Mouse (Mus musculus): ENCODE data around the gene Hfm1. TPM values are rescaled to one million over a fixed set of nuclear protein-coding genes. Genes with fewer than 3 reads are reported as not detected.

The Hfm1 gene
- polyA plus RNA-seq, 1 experiment from 2014 or later = 3.8 TPM

GRCm38 (mm10) chr5:106956467-106956866 lies 30.3 kb upstream of the Hfm1 start:
- ATAC-seq (ENCODE audit: insufficient read depth, low FRiP score, low TSS enrichment) (no peak), DNase-seq (ENCODE audit: low spot score) (no peak)
- WGBS = 80% methylated on average over 3 of the region's 3 CpGs
- H3K4me2 ChIP-seq (ENCODE audit: low read depth) = no peak overlapping the region
- H3K36me3 ChIP-seq (ENCODE audit: control insufficient read depth, insufficient read depth, low read length) = no peaks in the 10 kb centered on the region
- H3K9me3 ChIP-seq (ENCODE audit: control insufficient read depth, low read length) = no peaks in the 10 kb centered on the region
- H3K4me3 ChIP-seq (ENCODE audit: low read depth, low read length) = no peak overlapping the region
- H3K4me1 ChIP-seq (ENCODE audit: control insufficient read depth, insufficient read depth, low read length) = no peaks in the 10 kb centered on the region
- H3K27ac ChIP-seq (ENCODE audit: low read depth, low read length) = no peak overlapping the region
- H3K27me3 ChIP-seq (ENCODE audit: control insufficient read depth, insufficient read depth, low read length) = no peaks in the 10 kb centered on the region
- H3K9ac ChIP-seq (ENCODE audit: low read length) = no peak overlapping the region

- DNase-seq (ENCODE audit: low spot score) = no peak
These were observed 22.6 kb upstream of the Hfm1 start for GRCm38 (mm10) chr5:106948683-106949082.

GRCm38 (mm10) chr5:106946342-106946741 lies 20.2 kb upstream of the Hfm1 start:
- Histone ChIP-seq H3K27ac (ENCODE audit: low read depth, low read length) (no peak overlapping the region), H3K9me3 (ENCODE audit: control insufficient read depth, low read length) (no peaks in the 10 kb centered on the region), H3K4me3 (ENCODE audit: low read depth, low read length) (no peak overlapping the region), H3K4me1 (ENCODE audit: control insufficient read depth, insufficient read depth, low read length) (no peaks in the 10 kb centered on the region), H3K27me3 (ENCODE audit: control insufficient read depth, insufficient read depth, low read length) (no peaks in the 10 kb centered on the region), H3K36me3 (ENCODE audit: control insufficient read depth, insufficient read depth, low read length) (no peaks in the 10 kb centered on the region), H3K4me2 (ENCODE audit: low read depth) (no peak overlapping the region), H3K9ac (ENCODE audit: low read length) (no peak overlapping the region)
- no peak for ATAC-seq (ENCODE audit: insufficient read depth, low FRiP score, low TSS enrichment)
- DNase-seq (ENCODE audit: low spot score) = no peak
- WGBS = 80% methylated on average over 4 of the region's 4 CpGs

More at GRCm38 (mm10) chr5:106948683-106949082, 22.6 kb upstream of the Hfm1 start:
- Histone ChIP-seq H3K27me3 (ENCODE audit: control insufficient read depth, insufficient read depth, low read length) (no peaks in the 10 kb centered on the region), H3K4me1 (ENCODE audit: control insufficient read depth, insufficient read depth, low read length) (no peaks in the 10 kb centered on the region), H3K4me3 (ENCODE audit: low read depth, low read length) (no peak overlapping the region), H3K4me2 (ENCODE audit: low read depth) (no peak overlapping the region), H3K9ac (ENCODE audit: low read length) (no peak overlapping the region), H3K36me3 (ENCODE audit: control insufficient read depth, insufficient read depth, low read length) (no peaks in the 10 kb centered on the region), H3K9me3 (ENCODE audit: control insufficient read depth, low read length) (no peaks in the 10 kb centered on the region), H3K27ac (ENCODE audit: low read depth, low read length) (no peak overlapping the region)
- no peak for ATAC-seq (ENCODE audit: insufficient read depth, low FRiP score, low TSS enrichment)
- WGBS = 83% methylated on average over 6 of the region's 6 CpGs

GRCm38 (mm10) chr5:106927996-106928395 lies 1.9 kb upstream of the Hfm1 start:
- H3K4me3 ChIP-seq (ENCODE audit: low read depth, low read length) = no peak overlapping the region
- no peak overlapping the region for H3K4me2 ChIP-seq (ENCODE audit: low read depth)
- no peaks in the 10 kb centered on the region for H3K36me3 ChIP-seq (ENCODE audit: control insufficient read depth, insufficient read depth, low read length)
- no peaks in the 10 kb centered on the region for H3K9me3 ChIP-seq (ENCODE audit: control insufficient read depth, low read length)
- DNase-seq (ENCODE audit: low spot score) (no peak), ATAC-seq (ENCODE audit: insufficient read depth, low FRiP score, low TSS enrichment) (no peak)
- WGBS = 75% methylated on average over 4 of the region's 4 CpGs
- no peak overlapping the region for H3K27ac ChIP-seq (ENCODE audit: low read depth, low read length)
- H3K27me3 ChIP-seq (ENCODE audit: control insufficient read depth, insufficient read depth, low read length) = no peaks in the 10 kb centered on the region
- H3K4me1 ChIP-seq (ENCODE audit: control insufficient read depth, insufficient read depth, low read length) = no peaks in the 10 kb centered on the region
- H3K9ac ChIP-seq (ENCODE audit: low read length) = no peak overlapping the region

GRCm38 (mm10) chr5:106926369-106926686 lies 207 bp upstream of the Hfm1 start:
- Histone ChIP-seq H3K27ac (ENCODE audit: low read depth, low read length) (peak overlapping the region; percentile 70), H3K4me3 (ENCODE audit: low read depth, low read length) (peak overlapping the region; percentile 61), H3K4me2 (ENCODE audit: low read depth) (peak overlapping the region; percentile 74), H3K36me3 (ENCODE audit: control insufficient read depth, insufficient read depth, low read length) (no peaks in the 10 kb centered on the region), H3K9me3 (ENCODE audit: control insufficient read depth, low read length) (no peaks in the 10 kb centered on the region), H3K4me1 (ENCODE audit: control insufficient read depth, insufficient read depth, low read length) (no peaks in the 10 kb centered on the region), H3K9ac (ENCODE audit: low read length) (peak overlapping the region; percentile 82), H3K27me3 (ENCODE audit: control insufficient read depth, insufficient read depth, low read length) (no peaks in the 10 kb centered on the region)
- ATAC-seq (ENCODE audit: insufficient read depth, low FRiP score, low TSS enrichment) (no peak; the same call in 1 of the 2 replicates), DNase-seq (ENCODE audit: low spot score) (no peak)
- WGBS = 26% methylated on average over 4 of the region's 4 CpGs

- Histone ChIP-seq H3K4me1 (ENCODE audit: control insufficient read depth, insufficient read depth, low read length) (no peaks in the 10 kb centered on the region), H3K27ac (ENCODE audit: low read depth, low read length) (no peak overlapping the region), H3K4me2 (ENCODE audit: low read depth) (no peak overlapping the region), H3K4me3 (ENCODE audit: low read depth, low read length) (no peak overlapping the region), H3K27me3 (ENCODE audit: control insufficient read depth, insufficient read depth, low read length) (no peaks in the 10 kb centered on the region), H3K9me3 (ENCODE audit: control insufficient read depth, low read length) (no peaks in the 10 kb centered on the region), H3K36me3 (ENCODE audit: control insufficient read depth, insufficient read depth, low read length) (no peaks in the 10 kb centered on the region), H3K9ac (ENCODE audit: low read length) (no peak overlapping the region)
- ATAC-seq (ENCODE audit: insufficient read depth, low FRiP score, low TSS enrichment) (no peak), DNase-seq (ENCODE audit: low spot score) (no peak)
These were observed 6.8 kb downstream of the Hfm1 start for GRCm38 (mm10) chr5:106919315-106919714.

- Histone ChIP-seq H3K4me2 (ENCODE audit: low read depth) (no peak overlapping the region), H3K9me3 (ENCODE audit: control insufficient read depth, low read length) (no peaks in the 10 kb centered on the region), H3K4me3 (ENCODE audit: low read depth, low read length) (no peak overlapping the region), H3K4me1 (ENCODE audit: control insufficient read depth, insufficient read depth, low read length) (no peaks in the 10 kb centered on the region), H3K27ac (ENCODE audit: low read depth, low read length) (no peak overlapping the region), H3K9ac (ENCODE audit: low read length) (no peak overlapping the region), H3K36me3 (ENCODE audit: control insufficient read depth, insufficient read depth, low read length) (no peaks in the 10 kb centered on the region), H3K27me3 (ENCODE audit: control insufficient read depth, insufficient read depth, low read length) (no peaks in the 10 kb centered on the region)
- DNase-seq (ENCODE audit: low spot score) (no peak), ATAC-seq (ENCODE audit: insufficient read depth, low FRiP score, low TSS enrichment) (no peak)
- 82% methylated on average over 2 of the region's 2 CpGs for WGBS
These were observed 29.2 kb downstream of the Hfm1 start for GRCm38 (mm10) chr5:106896879-106897278.

GRCm38 (mm10) chr5:106891773-106892172 lies 34.3 kb downstream of the Hfm1 start:
- H3K9ac ChIP-seq (ENCODE audit: low read length) = no peak overlapping the region
- no peak for DNase-seq (ENCODE audit: low spot score)
- 22% methylated on average over 5 of the region's 5 CpGs for WGBS

GRCm38 (mm10) chr5:106887303-106888071 lies 38.6 kb downstream of the Hfm1 start:
- ATAC-seq (ENCODE audit: insufficient read depth, low FRiP score, low TSS enrichment) (no peak), DNase-seq (ENCODE audit: low spot score) (no peak)
- Histone ChIP-seq H3K9ac (ENCODE audit: low read length) (no peak overlapping the region), H3K4me1 (ENCODE audit: control insufficient read depth, insufficient read depth, low read length) (no peaks in the 10 kb centered on the region), H3K27ac (ENCODE audit: low read depth, low read length) (no peak overlapping the region), H3K4me2 (ENCODE audit: low read depth) (no peak overlapping the region), H3K36me3 (ENCODE audit: control insufficient read depth, insufficient read depth, low read length) (no peaks in the 10 kb centered on the region), H3K9me3 (ENCODE audit: control insufficient read depth, low read length) (no peaks in the 10 kb centered on the region), H3K4me3 (ENCODE audit: low read depth, low read length) (no peak overlapping the region), H3K27me3 (ENCODE audit: control insufficient read depth, insufficient read depth, low read length) (no peaks in the 10 kb centered on the region)
- WGBS = 80% methylated on average over 1 of the region's 1 CpGs

More at GRCm38 (mm10) chr5:106891773-106892172, 34.3 kb downstream of the Hfm1 start:
- Histone ChIP-seq H3K4me1 (ENCODE audit: control insufficient read depth, insufficient read depth, low read length) (no peaks in the 10 kb centered on the region), H3K4me3 (ENCODE audit: low read depth, low read length) (no peak overlapping the region), H3K4me2 (ENCODE audit: low read depth) (no peak overlapping the region), H3K27me3 (ENCODE audit: control insufficient read depth, insufficient read depth, low read length) (no peaks in the 10 kb centered on the region), H3K9me3 (ENCODE audit: control insufficient read depth, low read length) (no peaks in the 10 kb centered on the region), H3K36me3 (ENCODE audit: control insufficient read depth, insufficient read depth, low read length) (no peaks in the 10 kb centered on the region), H3K27ac (ENCODE audit: low read depth, low read length) (no peak overlapping the region)
- ATAC-seq (ENCODE audit: insufficient read depth, low FRiP score, low TSS enrichment) = no peak
